Mouse (Mus musculus) spleen, postnatal 4 days (tissue): ENCODE results near the gene Tgfb3.

ENCODE experiments used
- DNase-seq, 2 experiments: peaks; one replicate each; pipeline ENCODE4 v3.0.0; 2022; ENCODE audit warnings: low spot score in 2 of 2

Gene Tgfb3

GRCm38 (mm10) chr12:86078553-86079201 is at the start of gene Tgfb3:
TSS of gene Tgfb3 (minus strand) at chr12:86079041.
- DNase-seq, result no peak

GRCm38 (mm10) chr12:86128122-86128521 is 49.3 kb upstream of the Tgfb3 start:
- no peak for DNase-seq

GRCm38 (mm10) chr12:86124016-86124415 is 45.2 kb upstream of the Tgfb3 start:
- no peak for DNase-seq

GRCm38 (mm10) chr12:86116295-86116835 is 37.5 kb upstream of the Tgfb3 start:
- DNase-seq, result no peak

GRCm38 (mm10) chr12:86110637-86111036 is 31.8 kb upstream of the Tgfb3 start:
- DNase-seq, result peak in 1 of 2 experiments; percentile 25

GRCm38 (mm10) chr12:86109531-86109930 is 30.7 kb upstream of the Tgfb3 start:
- no peak for DNase-seq

- DNase-seq, result no peak
Observed at GRCm38 (mm10) chr12:86107645-86108044, 28.8 kb upstream of the Tgfb3 start.

- DNase-seq, result no peak
Observed at GRCm38 (mm10) chr12:86106086-86106485, 27.2 kb upstream of the Tgfb3 start.

GRCm38 (mm10) chr12:86105546-86105945 is 26.7 kb upstream of the Tgfb3 start:
- DNase-seq, result no peak

GRCm38 (mm10) chr12:86104297-86104696 is 25.5 kb upstream of the Tgfb3 start:
- DNase-seq, result no peak

GRCm38 (mm10) chr12:86103852-86104251 is 25.0 kb upstream of the Tgfb3 start:
- DNase-seq, result no peak

GRCm38 (mm10) chr12:86103391-86103790 is 24.6 kb upstream of the Tgfb3 start:
- no peak for DNase-seq

GRCm38 (mm10) chr12:86102686-86103085 is 23.8 kb upstream of the Tgfb3 start:
- DNase-seq, result no peak

GRCm38 (mm10) chr12:86100711-86101110 is 21.9 kb upstream of the Tgfb3 start:
- DNase-seq, result no peak

GRCm38 (mm10) chr12:86097781-86098180 is 18.9 kb upstream of the Tgfb3 start:
- no peak for DNase-seq

GRCm38 (mm10) chr12:86095806-86096205 is 17.0 kb upstream of the Tgfb3 start:
- no peak for DNase-seq

GRCm38 (mm10) chr12:86094075-86094474 is 15.2 kb upstream of the Tgfb3 start:
- DNase-seq, result no peak

GRCm38 (mm10) chr12:86091601-86092132 is 12.8 kb upstream of the Tgfb3 start:
- no peak for DNase-seq

GRCm38 (mm10) chr12:86090764-86091163 is 11.9 kb upstream of the Tgfb3 start:
- no peak for DNase-seq

- DNase-seq, result no peak
Observed at GRCm38 (mm10) chr12:86088042-86088441, 9.2 kb upstream of the Tgfb3 start.

- DNase-seq, result no peak
Observed at GRCm38 (mm10) chr12:86086550-86086949, 7.7 kb upstream of the Tgfb3 start.

- no peak for DNase-seq
Observed at GRCm38 (mm10) chr12:86085873-86086272, 7.0 kb upstream of the Tgfb3 start.

- DNase-seq, result no peak
Observed at GRCm38 (mm10) chr12:86082481-86083012, 3.7 kb upstream of the Tgfb3 start, which contains the start of gene Ift43. TSS of gene Ift43 (plus strand) at chr12:86082541.
